Mouse (Mus musculus): ENCODE measurements around the gene Fkrp. TPM values are rescaled to one million over a fixed set of nuclear protein-coding genes. Genes with fewer than 3 reads are reported as not detected.

Fkrp gene
- total RNA-seq, 2 experiments from 2014 or later = 46.7 to 47.7 TPM

DNA sequence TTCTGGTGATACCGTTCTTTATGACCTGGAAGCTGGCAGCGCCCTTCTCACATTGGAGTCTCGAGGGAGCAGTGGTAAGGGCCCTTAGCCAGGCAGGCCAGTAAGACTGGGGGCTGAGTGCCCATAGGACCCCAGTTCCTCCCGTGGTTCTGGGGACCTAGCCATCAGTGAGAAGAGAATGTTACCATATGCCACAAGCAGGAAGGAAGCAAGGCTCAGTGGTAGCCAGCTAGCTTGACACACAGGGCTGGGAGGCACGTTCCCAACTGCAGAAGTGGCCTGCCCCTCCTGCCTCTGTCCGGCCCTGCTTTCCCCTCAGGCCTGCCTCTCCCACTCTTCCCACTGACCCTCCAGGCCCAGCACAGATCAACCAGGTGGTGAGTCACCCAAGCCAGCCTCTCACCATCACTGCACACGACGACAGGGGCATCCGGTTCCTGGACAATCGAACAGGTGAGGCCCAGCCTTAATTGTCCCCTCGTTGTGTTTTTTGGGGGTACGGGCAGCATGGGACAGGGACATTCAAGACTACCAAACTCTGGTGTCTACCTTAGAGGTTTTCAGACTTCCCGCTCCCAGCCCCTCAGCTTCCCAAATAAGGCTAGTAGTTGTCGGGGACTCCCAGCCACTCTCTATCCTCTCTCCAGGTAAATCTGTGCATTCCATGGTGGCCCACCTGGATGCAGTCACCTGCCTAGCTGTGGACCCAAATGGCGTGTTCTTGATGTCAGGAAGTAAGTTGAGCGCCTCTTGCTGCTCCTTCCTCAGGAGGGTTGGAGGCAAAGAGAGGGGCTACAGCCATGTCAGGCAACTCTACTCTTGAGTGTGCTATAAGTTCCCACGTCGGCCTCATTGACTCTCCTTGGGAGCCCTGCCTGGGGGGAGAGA lies 21.6 kb upstream of the Fkrp start:
- no peak for DNase-seq (ENCODE audit: extremely low spot score in 1 of 2, low spot score in 1 of 2)

DNA sequence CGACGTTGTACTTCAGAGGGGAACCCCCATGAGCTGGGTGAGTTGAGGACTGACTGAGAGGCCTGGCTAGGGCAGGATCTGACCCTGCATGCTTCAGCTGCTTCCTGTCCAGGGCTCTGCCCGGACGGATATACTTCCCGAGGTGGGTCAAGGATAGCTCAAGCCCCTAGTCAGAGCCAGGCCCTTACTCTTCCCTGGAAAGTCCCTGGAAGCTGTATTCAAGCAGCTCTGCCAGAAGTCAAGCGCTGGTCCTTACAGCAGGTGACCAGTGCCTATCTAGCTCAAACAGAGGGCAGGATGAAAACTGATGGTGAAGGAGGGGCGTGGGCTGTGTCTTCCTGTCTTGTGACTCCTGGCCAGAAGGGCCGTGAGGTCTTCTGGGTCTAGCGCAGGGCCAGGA lies 13.9 kb upstream of the Fkrp start:
- no peak for DNase-seq (ENCODE audit: extremely low spot score in 1 of 2, low spot score in 1 of 2)

DNA sequence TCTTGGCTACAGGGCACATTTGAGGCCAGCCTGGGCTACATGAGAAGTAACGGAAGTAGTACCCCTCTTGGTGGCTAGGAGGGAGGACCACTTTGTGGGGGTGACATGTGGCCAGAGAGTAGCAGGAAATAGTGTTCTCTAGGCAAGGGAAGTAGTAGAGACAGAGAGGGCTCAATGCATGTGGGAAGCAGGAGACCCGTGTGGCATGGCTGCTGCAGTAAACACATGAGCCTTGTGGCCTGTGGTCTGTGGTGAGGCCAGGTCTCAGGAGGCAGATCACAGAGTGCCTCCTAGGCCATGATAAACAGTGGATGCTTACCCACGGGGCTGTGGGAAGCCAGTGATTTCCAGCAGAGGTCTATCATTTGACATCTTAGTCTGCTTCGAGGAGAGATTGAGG lies 10.7 kb upstream of the Fkrp start:
- no peak for DNase-seq (ENCODE audit: extremely low spot score in 1 of 2, low spot score in 1 of 2)

DNA sequence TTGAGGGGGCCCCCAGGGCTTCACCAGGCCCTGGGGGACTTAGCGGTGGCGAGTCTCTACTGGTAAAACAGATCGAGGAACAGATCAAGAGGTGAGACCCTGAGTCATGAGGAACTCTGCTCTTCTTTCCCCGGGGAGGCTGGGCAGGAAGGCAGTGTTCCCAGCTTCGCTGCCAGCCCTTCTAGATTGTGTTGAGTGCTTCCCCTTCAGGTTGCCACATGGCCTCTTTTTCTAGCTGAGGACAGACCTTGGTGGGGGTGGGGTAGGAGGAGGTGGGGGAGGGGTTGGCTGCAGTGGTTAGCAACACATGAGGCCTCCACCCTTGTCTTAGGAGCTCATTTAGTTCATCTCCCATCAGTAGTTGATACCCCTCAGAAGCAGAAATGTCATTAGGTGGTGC lies 10.0 kb upstream of the Fkrp start:
- no peak for DNase-seq (ENCODE audit: extremely low spot score in 1 of 2, low spot score in 1 of 2)

DNA sequence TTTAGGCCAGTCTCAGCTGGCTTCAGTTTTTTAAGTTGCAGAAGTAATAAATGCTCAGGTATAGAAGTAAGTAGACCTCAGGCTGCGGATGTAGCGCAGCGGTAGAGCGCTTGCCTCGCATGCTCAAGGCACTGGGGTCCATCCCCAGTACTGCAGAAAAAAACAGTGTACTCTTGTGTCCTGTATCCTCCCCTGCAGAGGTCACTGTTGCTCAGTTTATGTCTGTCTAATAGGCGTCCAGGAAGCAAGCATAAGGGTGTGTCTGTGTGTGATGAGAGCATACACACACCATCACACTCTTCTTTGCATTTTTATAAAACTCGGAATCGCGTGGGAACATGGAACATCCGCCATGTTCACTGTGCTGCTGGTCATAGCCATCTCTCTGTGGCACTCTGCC lies 9.3 kb upstream of the Fkrp start:
- no peak for DNase-seq (ENCODE audit: extremely low spot score in 1 of 2, low spot score in 1 of 2)

DNA sequence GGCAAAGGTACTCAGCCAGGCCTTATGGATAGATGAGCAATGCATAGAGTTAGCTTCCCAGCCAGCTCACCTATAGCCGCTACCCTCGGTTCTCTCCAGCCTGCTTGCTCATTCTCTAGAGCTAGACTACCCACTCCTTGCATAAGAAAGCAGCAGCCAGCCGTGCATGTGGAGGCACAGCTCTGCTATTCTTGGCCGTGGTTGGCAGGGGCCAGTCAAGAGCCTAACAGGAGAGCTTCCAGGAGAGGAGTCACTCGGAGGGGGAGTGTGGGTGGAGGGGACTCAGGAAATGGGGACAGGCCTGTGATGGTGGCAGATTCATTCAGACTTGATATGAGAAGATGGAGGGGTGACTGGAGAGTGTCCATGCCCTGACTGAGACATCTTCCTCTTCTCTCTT lies 7.2 kb upstream of the Fkrp start:
- no peak for DNase-seq (ENCODE audit: extremely low spot score in 1 of 2, low spot score in 1 of 2)

DNA sequence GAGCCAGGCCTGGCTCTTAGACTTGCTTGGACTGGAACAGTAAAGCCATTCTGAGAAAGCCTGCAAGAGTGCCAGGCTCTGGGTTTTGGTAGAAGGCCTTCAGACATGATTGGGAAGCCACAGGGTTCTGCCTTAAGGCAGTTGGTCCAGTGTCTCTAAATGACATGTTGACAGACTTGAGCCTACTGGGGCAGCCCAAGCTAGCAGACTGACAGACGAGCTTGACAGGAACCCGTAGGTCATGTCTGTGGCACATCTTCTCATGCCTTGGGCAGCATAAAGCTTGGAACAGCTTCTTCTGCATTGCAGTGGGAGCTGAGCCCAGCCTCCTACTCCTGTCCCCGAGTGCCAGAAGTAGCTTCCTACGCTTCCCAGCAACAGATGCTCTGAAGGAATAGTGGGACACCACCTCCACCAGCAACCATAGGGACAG lies 5.2 kb upstream of the Fkrp start:
- peak; percentile 38 to 53 for DNase-seq (ENCODE audit: extremely low spot score in 1 of 2, low spot score in 1 of 2)

DNA sequence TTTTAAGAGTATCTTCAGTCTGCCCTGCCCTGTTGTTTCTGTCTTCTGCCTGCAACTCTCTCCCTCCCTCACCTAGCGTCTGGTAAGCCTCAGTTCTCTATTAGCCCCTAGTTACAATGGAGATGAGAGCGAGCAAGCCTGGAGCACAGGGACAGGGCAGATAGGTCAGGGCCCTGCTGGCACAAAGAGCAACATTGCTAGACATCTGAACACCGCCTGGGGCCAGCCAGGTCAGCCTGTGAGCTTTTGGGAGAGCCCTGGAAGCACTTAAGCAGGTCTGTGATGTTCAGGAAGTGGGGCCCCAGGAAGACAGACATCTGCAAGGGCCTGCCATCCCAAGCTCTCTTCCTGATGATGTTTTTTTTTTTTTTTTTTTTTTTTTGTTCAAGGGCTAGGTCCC lies 4.6 kb upstream of the Fkrp start:
- no peak for DNase-seq (ENCODE audit: extremely low spot score in 1 of 2, low spot score in 1 of 2)

DNA sequence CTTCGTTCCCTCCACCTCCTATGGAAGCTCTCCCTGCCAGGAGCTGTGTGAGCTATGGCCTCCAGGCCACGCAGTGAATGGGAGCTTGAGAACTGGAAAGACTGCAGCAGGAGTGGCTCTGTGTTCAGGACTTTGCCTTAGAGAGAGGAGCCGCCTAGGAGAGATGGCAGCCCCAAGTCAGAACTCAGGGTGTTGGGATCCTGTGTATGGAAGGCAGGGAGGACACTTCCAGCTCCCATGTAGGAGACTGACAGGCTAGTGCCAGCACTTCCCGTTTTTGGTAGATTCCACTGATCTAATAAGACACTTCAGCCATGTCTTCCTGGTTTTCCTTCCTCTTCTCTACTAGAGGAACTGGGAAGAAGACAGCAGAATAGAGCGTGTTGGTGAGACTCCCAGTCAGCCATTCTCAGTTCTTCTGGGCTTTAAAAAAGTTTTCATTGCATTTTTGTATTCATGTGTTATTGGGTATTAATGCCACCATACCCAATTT lies 3.8 kb upstream of the Fkrp start:
- no peak for DNase-seq (ENCODE audit: extremely low spot score in 1 of 2, low spot score in 1 of 2)

DNA sequence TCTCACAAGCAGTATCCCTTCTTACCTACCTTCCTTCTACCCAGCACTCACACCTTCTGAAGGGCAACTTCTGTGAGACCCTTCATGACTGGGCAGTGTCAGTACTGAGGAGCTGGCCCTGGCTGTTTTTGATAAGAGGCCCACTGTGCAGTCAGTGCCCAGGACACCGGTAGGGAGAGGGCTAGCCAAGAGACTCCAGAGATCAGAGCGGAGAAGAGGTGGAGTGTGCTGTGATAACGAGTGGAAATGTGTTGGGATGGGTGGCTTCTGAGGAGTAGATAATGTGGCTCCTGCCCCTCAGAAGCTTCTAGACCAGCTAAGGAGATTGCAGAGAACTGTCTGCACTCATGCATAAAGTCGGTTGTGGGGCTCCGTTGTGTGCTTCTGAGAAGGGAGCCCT lies 3.3 kb upstream of the Fkrp start:
- no peak for DNase-seq (ENCODE audit: extremely low spot score in 1 of 2, low spot score in 1 of 2)

DNA sequence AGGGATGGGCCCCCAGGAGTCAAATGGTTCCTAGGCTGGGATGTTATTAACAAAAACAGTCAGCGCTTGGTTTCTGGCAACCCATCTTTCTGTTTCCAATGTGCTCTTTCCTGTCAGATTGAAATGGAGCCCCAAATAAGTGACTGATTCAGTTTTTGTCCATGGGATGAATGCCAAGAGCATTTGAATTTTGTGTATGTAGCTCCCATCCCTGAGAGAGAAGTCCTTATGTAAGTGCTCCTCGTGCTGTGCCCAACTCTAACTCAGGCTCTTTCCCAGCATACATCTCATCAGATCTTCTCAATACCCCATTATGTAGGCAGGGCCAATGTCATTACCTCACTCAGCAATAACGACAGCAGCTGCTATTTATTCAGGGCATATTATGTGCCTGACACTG lies 1.2 kb upstream of the Fkrp start:
- DNase-seq (ENCODE audit: extremely low spot score in 1 of 2, low spot score in 1 of 2) = no peak

DNA sequence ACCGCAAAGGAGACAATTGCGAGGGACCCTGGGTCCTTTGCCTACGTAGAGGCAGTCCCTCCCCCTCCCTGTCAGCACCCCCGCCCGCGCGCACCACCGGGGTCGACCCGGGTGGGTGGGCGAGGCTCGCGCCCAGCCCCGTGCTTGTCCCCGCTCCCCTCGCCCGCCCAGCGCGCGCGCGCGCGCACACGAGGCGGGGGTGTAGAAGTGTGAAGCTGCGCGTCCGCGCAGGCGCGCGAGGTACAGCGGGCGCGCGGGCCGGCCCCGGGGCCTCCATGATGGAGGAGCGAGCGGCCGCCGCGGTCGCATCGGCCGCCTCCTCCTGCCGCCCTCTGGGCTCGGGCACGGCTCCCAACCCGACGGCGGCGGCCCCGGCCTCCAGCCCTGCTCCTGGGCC lies 456 bp downstream of the Fkrp start:
- peak; percentile 64 to 70 for DNase-seq (ENCODE audit: extremely low spot score in 1 of 2, low spot score in 1 of 2)

DNA sequence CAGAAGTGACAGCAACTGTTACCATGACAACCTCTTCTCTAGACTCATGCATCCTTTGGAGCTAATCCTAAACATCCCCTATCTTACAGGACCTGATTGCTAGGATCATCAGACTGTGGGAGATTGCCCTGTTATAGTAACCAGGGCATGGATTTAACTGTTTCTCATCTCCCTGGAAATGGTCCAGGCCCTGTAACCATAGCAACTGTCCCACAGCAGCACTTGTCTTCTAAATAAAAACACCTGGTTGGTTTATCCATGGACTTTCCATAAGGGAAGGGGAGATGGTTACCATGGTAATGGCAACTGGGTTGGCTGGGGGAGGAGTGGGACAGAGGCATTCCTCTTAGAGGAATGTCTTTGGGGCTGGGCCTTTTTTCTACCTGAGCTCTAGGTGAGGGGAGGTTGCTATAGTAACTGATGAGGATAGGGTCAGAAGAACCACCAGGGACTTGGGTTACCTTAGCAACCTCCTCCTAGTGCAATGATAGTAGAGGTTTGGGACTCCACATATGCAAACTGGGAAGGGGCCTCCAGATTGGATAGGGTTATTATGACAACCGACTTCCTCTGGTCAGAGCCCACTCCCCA lies 1.1 kb downstream of the Fkrp start, which contains the start of gene Strn4:
Gene Strn4 (plus strand): TSS at position 539 of the 591 bp plus-strand sequence.
- no peak for DNase-seq (ENCODE audit: extremely low spot score in 1 of 2, low spot score in 1 of 2)

DNA sequence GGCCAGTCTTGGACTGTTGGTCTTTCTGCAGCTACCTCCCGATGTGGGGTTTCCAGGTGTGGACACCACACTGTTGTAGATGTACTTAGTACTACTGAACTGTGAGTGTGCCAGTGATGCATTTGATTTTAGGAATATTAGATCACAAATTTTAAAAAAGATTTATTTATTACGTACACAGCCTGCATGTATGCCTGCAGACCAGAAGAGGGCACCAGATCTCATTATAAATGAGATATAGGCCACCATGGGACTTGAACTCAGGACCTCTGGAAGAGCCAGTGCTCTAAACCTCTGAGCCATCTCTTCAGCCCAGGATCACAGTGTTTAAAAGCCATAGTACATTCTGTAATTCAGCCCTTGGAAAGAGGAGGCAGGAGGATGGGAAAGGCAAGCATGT lies 4.0 kb downstream of the Fkrp start:
- no peak for DNase-seq (ENCODE audit: extremely low spot score in 1 of 2, low spot score in 1 of 2)

DNA sequence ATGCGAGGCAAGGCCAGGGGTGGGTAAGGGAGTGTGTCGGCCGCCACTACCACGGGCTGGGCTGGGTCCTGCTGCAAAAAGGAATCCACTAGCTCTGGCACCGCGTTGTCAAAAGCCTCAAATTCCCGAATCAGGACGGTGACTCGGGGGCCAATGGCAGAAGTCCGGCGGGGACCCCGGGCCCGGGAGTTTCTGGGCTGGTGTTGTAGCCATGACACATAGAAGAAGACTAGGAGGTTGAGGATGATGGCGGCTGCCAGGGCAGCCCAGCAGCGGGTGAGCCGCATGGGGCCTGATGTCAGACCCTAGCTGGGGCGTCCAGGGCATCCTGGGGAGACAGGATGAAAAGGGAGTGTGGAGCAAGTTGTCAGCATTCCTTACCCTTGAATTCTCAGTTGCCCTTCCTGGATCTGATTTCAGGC lies 4.9 kb downstream of the Fkrp start:
- DNase-seq (ENCODE audit: extremely low spot score in 1 of 2, low spot score in 1 of 2) = no peak

DNA sequence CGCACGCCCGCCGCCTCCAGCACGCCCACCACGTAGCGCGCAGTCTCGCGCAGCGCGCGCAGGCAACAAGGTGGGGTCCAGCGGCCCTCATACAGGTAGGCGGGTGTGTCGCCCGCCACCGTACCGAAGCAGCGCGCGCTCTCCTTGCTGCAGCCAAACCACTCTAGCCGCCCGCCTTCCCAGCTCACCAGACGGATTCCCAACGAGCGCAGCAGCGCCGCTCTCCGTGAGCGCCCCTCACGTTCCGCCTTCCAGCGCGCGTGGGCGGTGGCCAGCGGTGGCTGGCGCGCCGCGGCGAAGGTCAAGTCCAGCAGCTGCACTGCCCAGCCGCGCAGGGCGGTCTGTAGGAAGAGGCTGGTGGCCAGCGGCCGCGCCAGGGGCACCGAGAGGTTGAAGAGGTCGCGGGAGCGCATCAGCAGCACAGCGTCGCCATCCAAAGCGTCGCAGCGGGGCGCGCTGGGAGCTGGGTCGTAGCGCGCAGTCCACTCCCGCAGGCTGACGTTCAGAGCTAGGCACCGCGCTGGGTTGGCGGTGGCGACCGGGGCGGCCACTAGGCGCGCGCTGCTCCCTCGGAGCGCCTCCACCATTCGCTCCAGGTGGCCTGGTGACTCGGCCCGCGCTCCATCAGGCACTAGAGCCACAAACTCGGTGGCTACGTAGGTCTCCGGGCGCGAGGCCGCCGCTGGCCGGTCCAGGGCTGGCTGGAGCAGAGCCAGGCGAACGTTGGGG lies 5.4 kb downstream of the Fkrp start:
- peak in 1 of 2 experiments; percentile 39 for DNase-seq (ENCODE audit: extremely low spot score in 1 of 2, low spot score in 1 of 2)

DNA sequence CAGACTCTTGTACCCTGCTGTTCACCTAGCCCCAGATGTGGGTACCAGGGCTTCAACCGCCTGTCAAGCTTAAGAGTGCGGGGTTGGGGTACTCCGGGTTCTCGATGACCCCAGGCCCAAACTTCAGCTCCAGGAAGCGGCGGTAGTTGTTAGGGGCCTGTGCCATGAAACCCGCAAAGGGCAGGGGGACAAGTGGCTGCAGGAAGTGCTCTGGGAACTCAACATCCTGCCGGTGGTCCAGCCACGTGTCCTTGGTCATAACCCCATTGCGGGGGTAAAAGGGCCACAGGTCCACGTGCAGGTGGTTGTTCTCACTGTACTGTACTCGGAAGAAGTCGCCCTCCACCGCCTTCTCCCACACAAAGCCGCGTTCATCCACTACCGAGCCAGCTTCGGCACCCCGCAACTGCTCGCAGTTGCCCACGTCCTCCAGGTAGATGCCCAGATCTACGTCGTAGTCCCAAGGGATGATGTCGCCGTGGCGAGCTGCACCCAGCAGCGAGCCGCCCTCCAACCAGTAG lies 6.1 kb downstream of the Fkrp start:
- DNase-seq (ENCODE audit: extremely low spot score in 1 of 2, low spot score in 1 of 2) = no peak

DNA sequence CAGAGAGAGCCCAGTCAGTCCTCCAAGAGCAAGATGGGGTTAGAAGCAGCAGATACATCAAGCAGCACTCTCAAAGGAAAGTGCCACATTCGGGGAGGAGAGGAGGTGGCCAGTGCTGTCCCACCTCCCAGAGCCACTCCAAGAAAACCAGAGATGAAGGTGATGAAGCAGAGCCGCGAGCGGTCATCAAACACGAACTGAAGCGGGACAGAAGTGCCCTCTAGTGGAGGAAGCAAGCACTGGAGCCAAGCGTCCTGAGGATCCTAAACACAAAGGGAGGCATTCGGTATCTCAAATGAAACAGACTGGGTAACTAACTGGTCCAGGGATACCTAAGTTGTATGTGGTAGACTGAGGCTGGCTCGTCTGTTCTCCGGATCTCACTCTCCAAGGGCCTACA lies 6.8 kb downstream of the Fkrp start:
- DNase-seq (ENCODE audit: extremely low spot score in 1 of 2, low spot score in 1 of 2) = peak in 1 of 2 experiments; percentile 76

DNA sequence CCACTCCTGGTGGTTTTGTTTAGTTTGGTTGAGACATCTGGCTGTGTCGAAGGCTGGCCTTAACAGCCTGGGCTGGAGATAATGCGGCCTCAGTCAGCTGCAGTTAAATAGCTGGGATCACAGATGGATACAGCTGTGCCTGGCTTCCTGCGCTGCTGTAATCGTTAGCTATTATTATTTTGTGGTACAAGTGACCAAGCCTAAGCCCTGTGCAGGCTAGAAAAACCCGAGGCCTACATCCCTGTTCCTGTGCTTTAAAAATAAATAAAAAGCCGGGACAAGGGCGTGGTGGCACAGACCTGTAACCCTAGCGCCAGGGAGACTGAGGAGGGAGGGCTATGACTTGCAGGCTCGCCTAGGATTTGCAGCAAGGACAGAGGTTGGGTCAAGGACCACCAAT lies 7.9 kb downstream of the Fkrp start:
- no peak for DNase-seq (ENCODE audit: extremely low spot score in 1 of 2, low spot score in 1 of 2)

DNA sequence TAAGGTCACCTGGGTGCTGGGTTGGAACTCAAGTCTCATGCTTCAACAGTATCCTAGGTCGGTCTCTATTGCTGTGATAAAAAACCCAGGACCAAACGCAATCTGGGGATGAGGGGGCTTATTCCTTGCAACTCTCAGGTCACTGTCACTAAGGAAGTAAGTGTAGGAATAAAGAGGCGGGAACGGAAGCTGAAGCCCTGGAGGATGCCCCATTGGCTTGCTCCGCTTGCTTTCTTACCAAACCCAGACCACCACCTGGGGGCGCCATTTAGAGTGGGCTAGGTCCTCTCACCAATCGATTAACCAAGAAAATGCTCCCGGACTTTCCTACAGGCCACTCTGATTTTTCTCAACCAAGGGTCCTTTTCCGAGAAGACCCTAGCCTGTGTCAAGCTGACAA lies 8.6 kb downstream of the Fkrp start:
- no peak for DNase-seq (ENCODE audit: extremely low spot score in 1 of 2, low spot score in 1 of 2)
